Mouse (Mus musculus): ENCODE results near the gene Tmbim1. TPM values are rescaled to one million over a fixed set of nuclear protein-coding genes. Genes with fewer than 3 reads are reported as not detected.

Gene Tmbim1
- polyA plus RNA-seq, 1 experiment from 2014 or later, result 58.8 TPM

DNA sequence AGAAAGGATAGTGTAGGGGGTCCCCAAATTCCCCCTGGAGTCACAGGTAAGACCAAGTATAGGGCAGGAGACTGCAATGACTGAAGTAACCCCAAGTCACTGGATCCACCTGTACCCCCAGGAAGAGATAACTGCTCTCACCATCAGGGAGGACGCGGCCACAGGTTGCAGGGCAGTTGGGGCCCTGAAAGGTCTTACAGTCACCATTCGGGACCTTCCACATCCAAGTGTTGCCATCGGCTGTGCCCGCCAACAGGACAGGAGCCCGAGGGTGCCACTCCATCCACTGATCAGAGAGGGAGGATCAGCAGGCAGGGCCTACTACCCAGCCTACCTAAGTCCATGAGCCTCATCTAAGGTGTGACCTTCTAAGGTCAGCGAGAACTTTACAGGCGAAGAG, 23.5 kb downstream of the Tmbim1 start:
- no peak overlapping the region for H3K9ac ChIP-seq
- WGBS, result 97% methylated on average over 8 of the region's 8 CpGs

GRCm38 (mm10) chr1:74281372-74281771, 24.1 kb downstream of the Tmbim1 start:
- Histone ChIP-seq H3K27me3 (no peaks in the 10 kb centered on the region), H3K4me3 (no peak overlapping the region), H3K9ac (no peak overlapping the region), H3K27ac (no peak overlapping the region), H3K9me3 (no peaks in the 10 kb centered on the region), H3K4me1 (peaks cover 23% of the 10 kb centered on the region), H3K4me2 (no peak overlapping the region), H3K36me3 (peaks cover 50% of the 10 kb centered on the region)
- ATAC-seq (ENCODE audit: insufficient number of reproducible peaks, low FRiP score, low TSS enrichment, low read depth), result no peak
- 81% methylated on average over 2 of the region's 2 CpGs for WGBS

More for the DNA sequence above, 23.5 kb downstream of the Tmbim1 start:
- H3K9me3 ChIP-seq, result no peaks in the 10 kb centered on the region
- peaks cover 50% of the 10 kb centered on the region for H3K36me3 ChIP-seq
- no peak overlapping the region for H3K4me2 ChIP-seq
- H3K27me3 ChIP-seq, result no peaks in the 10 kb centered on the region
- no peak overlapping the region for H3K4me3 ChIP-seq
- H3K27ac ChIP-seq, result no peak overlapping the region
- peaks cover 23% of the 10 kb centered on the region for H3K4me1 ChIP-seq
- ATAC-seq (ENCODE audit: insufficient number of reproducible peaks, low FRiP score, low TSS enrichment, low read depth), result no peak

- Histone ChIP-seq H3K4me3 (no peak overlapping the region), H3K27ac (no peak overlapping the region), H3K36me3 (peaks cover 50% of the 10 kb centered on the region), H3K4me2 (no peak overlapping the region), H3K4me1 (peaks cover 19% of the 10 kb centered on the region), H3K9ac (no peak overlapping the region), H3K9me3 (no peaks in the 10 kb centered on the region), H3K27me3 (no peaks in the 10 kb centered on the region)
- 96% methylated on average over 14 of the region's 14 CpGs for WGBS
- no peak for ATAC-seq (ENCODE audit: insufficient number of reproducible peaks, low FRiP score, low TSS enrichment, low read depth)
Measured at GRCm38 (mm10) chr1:74280591-74281325, 24.7 kb downstream of the Tmbim1 start.

DNA sequence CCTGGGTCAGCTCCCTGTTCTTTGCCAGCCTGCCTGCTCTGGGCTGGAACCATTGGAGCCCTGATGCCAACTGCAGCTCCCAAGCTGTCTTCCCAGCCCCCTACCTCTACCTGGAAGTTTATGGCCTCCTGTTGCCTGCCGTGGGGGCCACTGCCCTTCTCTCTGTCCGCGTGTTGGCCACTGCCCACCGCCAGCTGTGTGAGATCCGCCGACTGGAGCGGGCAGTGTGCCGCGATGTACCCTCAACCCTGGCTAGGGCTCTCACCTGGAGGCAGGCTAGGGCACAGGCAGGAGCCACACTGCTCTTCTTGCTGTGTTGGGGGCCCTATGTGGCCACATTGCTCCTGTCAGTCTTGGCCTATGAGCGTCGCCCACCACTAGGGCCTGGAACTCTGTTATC, 26.4 kb downstream of the Tmbim1 start:
- 86% methylated on average over 11 of the region's 11 CpGs for WGBS
- Histone ChIP-seq H3K4me2 (no peak overlapping the region), H3K27ac (no peak overlapping the region), H3K4me3 (no peak overlapping the region), H3K9me3 (no peaks in the 10 kb centered on the region), H3K4me1 (peaks cover 17% of the 10 kb centered on the region), H3K36me3 (peaks cover 50% of the 10 kb centered on the region), H3K9ac (no peak overlapping the region), H3K27me3 (no peaks in the 10 kb centered on the region)
- no peak for ATAC-seq (ENCODE audit: insufficient number of reproducible peaks, low FRiP score, low TSS enrichment, low read depth)

- Histone ChIP-seq H3K4me3 (no peak within 1 kb of the TSS), H3K9ac (no peak within 1 kb of the TSS), H3K27ac (no peak within 1 kb of the TSS), H3K4me2 (no peak within 1 kb of the TSS), H3K4me1 (peaks cover 13% of the 10 kb centered on the region), H3K9me3 (no peaks in the 10 kb centered on the region), H3K36me3 (peaks cover 50% of the 10 kb centered on the region), H3K27me3 (no peaks in the 10 kb centered on the region)
- 92% methylated on average over 10 of the region's 10 CpGs for WGBS
- no peak for ATAC-seq (ENCODE audit: insufficient number of reproducible peaks, low FRiP score, low TSS enrichment, low read depth)
Measured at GRCm38 (mm10) chr1:74278538-74278937, 26.9 kb downstream of the Tmbim1 start, which contains the start of gene Gpbar1. Gene Gpbar1, plus strand, starts transcription at chr1:74278550.

- Histone ChIP-seq H3K9ac (no peak overlapping the region), H3K4me1 (peaks cover 10% of the 10 kb centered on the region), H3K36me3 (peaks cover 47% of the 10 kb centered on the region), H3K27me3 (no peaks in the 10 kb centered on the region), H3K4me2 (no peak overlapping the region), H3K27ac (no peak overlapping the region), H3K4me3 (no peak overlapping the region), H3K9me3 (no peaks in the 10 kb centered on the region)
- ATAC-seq (ENCODE audit: insufficient number of reproducible peaks, low FRiP score, low TSS enrichment, low read depth), result no peak
- 50% methylated on average over 8 of the region's 8 CpGs for WGBS
Measured at GRCm38 (mm10) chr1:74277883-74278537, 27.4 kb downstream of the Tmbim1 start.

- Histone ChIP-seq H3K27ac (no peak overlapping the region), H3K27me3 (no peaks in the 10 kb centered on the region), H3K9ac (no peak overlapping the region)
Measured at GRCm38 (mm10) chr1:74277041-74277440, 28.4 kb downstream of the Tmbim1 start.

GRCm38 (mm10) chr1:74275015-74275414, 30.4 kb downstream of the Tmbim1 start:
- H3K9ac ChIP-seq, result no peak overlapping the region
- peaks cover 17% of the 10 kb centered on the region for H3K36me3 ChIP-seq
- 7% methylated on average over 9 of the region's 9 CpGs for WGBS
- H3K9me3 ChIP-seq, result no peaks in the 10 kb centered on the region
- ATAC-seq (ENCODE audit: insufficient number of reproducible peaks, low FRiP score, low TSS enrichment, low read depth), result no peak
- H3K4me1 ChIP-seq, result peaks cover 4% of the 10 kb centered on the region
- no peak overlapping the region for H3K4me2 ChIP-seq
- no peaks in the 10 kb centered on the region for H3K27me3 ChIP-seq
- no peak overlapping the region for H3K27ac ChIP-seq
- H3K4me3 ChIP-seq, result no peak overlapping the region

More at GRCm38 (mm10) chr1:74277041-74277440, 28.4 kb downstream of the Tmbim1 start:
- Histone ChIP-seq H3K4me2 (no peak overlapping the region), H3K36me3 (peaks cover 37% of the 10 kb centered on the region), H3K4me1 (peaks cover 4% of the 10 kb centered on the region), H3K4me3 (no peak overlapping the region), H3K9me3 (no peaks in the 10 kb centered on the region)
- ATAC-seq (ENCODE audit: insufficient number of reproducible peaks, low FRiP score, low TSS enrichment, low read depth), result no peak
- WGBS, result 64% methylated on average over 6 of the region's 6 CpGs

GRCm38 (mm10) chr1:74271659-74272058, 33.8 kb downstream of the Tmbim1 start:
- H3K9me3 ChIP-seq, result no peaks in the 10 kb centered on the region
- H3K36me3 ChIP-seq, result peaks cover 28% of the 10 kb centered on the region
- no peak overlapping the region for H3K9ac ChIP-seq
- no peak overlapping the region for H3K4me3 ChIP-seq
- no peak overlapping the region for H3K4me2 ChIP-seq
- ATAC-seq (ENCODE audit: insufficient number of reproducible peaks, low FRiP score, low TSS enrichment, low read depth), result no peak
- WGBS, result 65% methylated on average over 4 of the region's 4 CpGs
- H3K27ac ChIP-seq, result no peak overlapping the region
- no peaks in the 10 kb centered on the region for H3K27me3 ChIP-seq
- H3K4me1 ChIP-seq, result peaks cover 4% of the 10 kb centered on the region

DNA sequence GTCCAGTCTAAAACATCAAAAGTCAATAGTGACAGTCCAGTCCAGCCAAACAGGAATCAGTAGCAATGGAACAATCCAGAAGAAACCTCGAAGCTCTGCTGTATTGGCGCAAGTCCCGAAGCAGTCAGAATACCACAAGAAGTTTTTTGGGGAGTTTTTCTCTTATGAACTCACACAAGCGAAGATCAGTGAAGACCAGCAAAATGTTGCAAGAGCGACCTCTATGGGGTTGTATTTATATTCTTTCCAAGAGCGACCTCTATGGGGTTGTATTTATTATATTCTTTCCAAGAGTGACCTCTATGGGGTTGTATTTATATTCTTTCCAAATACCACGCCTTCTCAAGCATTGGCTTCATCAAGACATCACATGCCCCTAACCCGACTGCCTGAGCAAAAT, 36.7 kb downstream of the Tmbim1 start:
- Histone ChIP-seq H3K4me2 (no peak overlapping the region), H3K36me3 (peaks cover 57% of the 10 kb centered on the region), H3K27ac (no peak overlapping the region), H3K9ac (no peak overlapping the region), H3K4me1 (no peaks in the 10 kb centered on the region), H3K4me3 (no peak overlapping the region), H3K27me3 (no peaks in the 10 kb centered on the region), H3K9me3 (no peaks in the 10 kb centered on the region)
- 85% methylated on average over 8 of the region's 8 CpGs for WGBS
- ATAC-seq (ENCODE audit: insufficient number of reproducible peaks, low FRiP score, low TSS enrichment, low read depth), result no peak

DNA sequence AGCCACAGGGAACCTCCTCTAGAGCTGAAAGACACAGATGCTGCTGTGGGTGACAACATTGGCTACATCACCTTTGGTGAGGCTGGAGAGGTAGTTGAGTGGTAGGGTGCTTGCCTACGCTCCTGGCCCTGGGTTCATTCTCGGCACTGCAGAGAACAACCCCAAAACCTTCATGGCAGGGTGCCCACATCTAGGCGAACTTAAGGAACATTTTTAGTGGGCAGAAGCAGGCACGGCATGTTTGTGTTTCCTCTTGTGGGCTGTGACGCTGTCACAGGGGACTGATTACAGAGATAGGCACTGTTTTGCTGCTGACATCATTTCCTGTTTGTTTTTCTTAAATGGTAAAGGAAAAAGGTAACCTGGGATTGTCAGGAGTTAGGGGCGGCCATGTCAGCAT, 42.9 kb downstream of the Tmbim1 start:
- no peak overlapping the region for H3K9ac ChIP-seq

GRCm38 (mm10) chr1:74256782-74257181, 48.6 kb downstream of the Tmbim1 start:
- Histone ChIP-seq H3K4me2 (no peak overlapping the region), H3K36me3 (peaks cover 83% of the 10 kb centered on the region), H3K9me3 (no peaks in the 10 kb centered on the region), H3K27ac (no peak overlapping the region), H3K9ac (no peak overlapping the region), H3K4me3 (no peak overlapping the region), H3K4me1 (no peaks in the 10 kb centered on the region), H3K27me3 (no peaks in the 10 kb centered on the region)
- no peak for ATAC-seq (ENCODE audit: insufficient number of reproducible peaks, low FRiP score, low TSS enrichment, low read depth)
- 70% methylated on average over 4 of the region's 4 CpGs for WGBS

More for the DNA sequence above, 42.9 kb downstream of the Tmbim1 start:
- no peak for ATAC-seq (ENCODE audit: insufficient number of reproducible peaks, low FRiP score, low TSS enrichment, low read depth)
- no peak overlapping the region for H3K4me2 ChIP-seq
- H3K4me3 ChIP-seq, result no peak overlapping the region
- H3K27ac ChIP-seq, result no peak overlapping the region
- H3K27me3 ChIP-seq, result no peaks in the 10 kb centered on the region
- no peaks in the 10 kb centered on the region for H3K9me3 ChIP-seq
- 85% methylated on average over 6 of the region's 6 CpGs for WGBS
- H3K36me3 ChIP-seq, result peaks cover 90% of the 10 kb centered on the region
- H3K4me1 ChIP-seq, result no peaks in the 10 kb centered on the region
